Mouse (Mus musculus) ES-Bruce4 (cell line): ENCODE measurements around the gene Fbxo2. TPM values are rescaled to one million over a fixed set of nuclear protein-coding genes. Genes with fewer than 3 reads are reported as not detected.

Source experiments
- H3K27ac ChIP-seq: 2 replicates; pipeline ENCODE4 v1.5.1; 2012; ENCODE audit warnings: low read length, inconsistent platforms; ENCODE audit not compliant: insufficient read depth
- H3K27me3 ChIP-seq: 2 replicates; pipeline ENCODE4 v1.6.1; 2012; ENCODE audit warnings: mild to moderate bottlenecking, low read length, inconsistent platforms; ENCODE audit not compliant: control insufficient read depth, poor library complexity, insufficient read depth, severe bottlenecking
- H3K36me3 ChIP-seq: 2 replicates; pipeline ENCODE4 v1.6.1; 2012; ENCODE audit warnings: inconsistent platforms, mild to moderate bottlenecking, low read length, moderate library complexity; ENCODE audit not compliant: control insufficient read depth, poor library complexity, insufficient read depth, severe bottlenecking
- H3K4me1 ChIP-seq: one replicate; pipeline ENCODE4 v1.8.1; 2011; ENCODE audit warnings: low read length; ENCODE audit not compliant: control insufficient read depth, insufficient read depth
- H3K4me3 ChIP-seq: 2 replicates; pipeline ENCODE4 v1.5.1; 2011; ENCODE audit warnings: low read depth, mild to moderate bottlenecking, low read length
- H3K9ac ChIP-seq: 2 replicates; pipeline ENCODE4 v1.6.1; 2012; ENCODE audit warnings: low read depth, mild to moderate bottlenecking, inconsistent platforms; ENCODE audit not compliant: poor library complexity, severe bottlenecking
- H3K9me3 ChIP-seq: replicated peaks from 2 replicates; pipeline ENCODE4 v1.6.1; 2012; ENCODE audit warnings: mild to moderate bottlenecking, low read length, inconsistent platforms; ENCODE audit not compliant: control insufficient read depth, poor library complexity, insufficient read depth, severe bottlenecking
- CTCF ChIP-seq: IDR thresholded peaks from one replicate; pipeline ENCODE4 v1.8.1; 2011; ENCODE audit warnings: low read depth, low read length
- EP300 ChIP-seq: IDR thresholded peaks from 2 replicates; pipeline ENCODE4 v1.6.1; 2011; ENCODE audit warnings: low read depth, low read length; ENCODE audit not compliant: insufficient read depth
- POLR2A ChIP-seq: IDR thresholded peaks from one replicate; pipeline ENCODE4 v1.8.1; 2011; ENCODE audit warnings: low read length; ENCODE audit not compliant: insufficient read depth
- polyA plus RNA-seq: library from polyadenylated mRNA; stranded (reverse); fragments of >200 nt; gene quantifications from 2 replicates; pipeline ENCODE4 v1.2.4, GENCODE M21; 2011; ENCODE audit warnings: low read depth; ENCODE audit not compliant: missing spikeins, insufficient read depth, insufficient read length

The Fbxo2 gene
- polyA plus RNA-seq, 1 experiment = 6.0 TPM

GRCm38 (mm10) chr4:148139767-148140097 is 20.7 kb upstream of the Fbxo2 start:
- Histone ChIP-seq H3K9me3 (no peaks in the 10 kb centered on the region), H3K4me1 (no peaks in the 10 kb centered on the region), H3K27ac (peak overlapping the region; percentile 49; the same call in 1 of the 2 replicates), H3K4me3 (peak overlapping the region; percentile 89), H3K9ac (peak overlapping the region; percentile 62), H3K27me3 (no peaks in the 10 kb centered on the region), H3K36me3 (no peaks in the 10 kb centered on the region)
- TF ChIP-seq POLR2A (no peak), CTCF (no peak), EP300 (no peak)

GRCm38 (mm10) chr4:148140098-148141011 is 20.1 kb upstream of the Fbxo2 start:
- peak overlapping the region; percentile 62 for H3K9ac ChIP-seq
- TF ChIP-seq POLR2A (peak; percentile 29), EP300 (no peak), CTCF (peak; percentile 58)

GRCm38 (mm10) chr4:148143721-148144120 is 16.7 kb upstream of the Fbxo2 start:
- Histone ChIP-seq H3K36me3 (peaks cover 23% of the 10 kb centered on the region), H3K9me3 (no peaks in the 10 kb centered on the region), H3K27ac (no peak overlapping the region), H3K4me3 (no peak overlapping the region), H3K9ac (no peak overlapping the region), H3K4me1 (no peaks in the 10 kb centered on the region), H3K27me3 (no peaks in the 10 kb centered on the region)
- no peak for TF ChIP-seq POLR2A
- no peak for TF ChIP-seq EP300
- TF ChIP-seq CTCF = no peak

More at GRCm38 (mm10) chr4:148140098-148141011, 20.1 kb upstream of the Fbxo2 start:
- Histone ChIP-seq H3K4me1 (no peaks in the 10 kb centered on the region), H3K27me3 (no peaks in the 10 kb centered on the region), H3K4me3 (peak overlapping the region; percentile 89), H3K9me3 (no peaks in the 10 kb centered on the region), H3K36me3 (peaks cover 4% of the 10 kb centered on the region), H3K27ac (peak overlapping the region; percentile 76)

GRCm38 (mm10) chr4:148147714-148148113 is 12.7 kb upstream of the Fbxo2 start:
- Histone ChIP-seq H3K36me3 (peaks cover 23% of the 10 kb centered on the region), H3K9ac (no peak overlapping the region), H3K27me3 (no peaks in the 10 kb centered on the region), H3K9me3 (no peaks in the 10 kb centered on the region), H3K4me1 (peaks cover 7% of the 10 kb centered on the region), H3K27ac (no peak overlapping the region), H3K4me3 (no peak overlapping the region)
- TF ChIP-seq EP300 (no peak), CTCF (no peak), POLR2A (no peak)

- TF ChIP-seq POLR2A (no peak), EP300 (peak; percentile 67; the same call in 1 of the 2 replicates)
- Histone ChIP-seq H3K9ac (peak overlapping the region; percentile 94), H3K4me1 (peaks cover 8% of the 10 kb centered on the region), H3K36me3 (peaks cover 24% of the 10 kb centered on the region), H3K4me3 (peak overlapping the region; percentile 53), H3K27ac (peak overlapping the region; percentile 95), H3K9me3 (no peaks in the 10 kb centered on the region), H3K27me3 (no peaks in the 10 kb centered on the region)
These were observed 10.9 kb upstream of the Fbxo2 start for GRCm38 (mm10) chr4:148149540-148149939.

GRCm38 (mm10) chr4:148150242-148150641 is 10.2 kb upstream of the Fbxo2 start:
- H3K9ac ChIP-seq = peak overlapping the region; percentile 94
- H3K9me3 ChIP-seq = no peaks in the 10 kb centered on the region
- TF ChIP-seq CTCF (no peak), POLR2A (no peak), EP300 (no peak)
- peaks cover 21% of the 10 kb centered on the region for H3K36me3 ChIP-seq
- H3K27ac ChIP-seq = peak overlapping the region; percentile 95
- H3K4me1 ChIP-seq = peaks cover 8% of the 10 kb centered on the region
- no peaks in the 10 kb centered on the region for H3K27me3 ChIP-seq
- peak overlapping the region; percentile 21; the same call in 1 of the 2 replicates for H3K4me3 ChIP-seq
